ENCODE assay signal across 8 mouse cellular contexts in genomic region chr5:131430109-131430508, GRCm38 (mm10).
DNase-seq lines count a peak whose midpoint lies in the region; ATAC-seq and TF ChIP-seq lines count a peak whose summit lies in the region.

No protein-coding gene starts in this region.

- no peak overlapping the region for H3K4me3 ChIP-seq in lung, adult 2 months (replicated peaks; ENCODE audit: extremely low read depth, low read depth, low read length)

- TF ChIP-seq CTCF in lung, adult 2 months (IDR thresholded peaks at IDR 0.05; ENCODE audit: insufficient read depth, low read length), result peak; percentile 89

- 17% methylated on average over 8 of the region's 8 CpGs for WGBS in lung, adult 2 months

- no peaks in the 10 kb centered on the region for H3K4me1 ChIP-seq in lung, adult 2 months (ENCODE audit: control insufficient read depth, insufficient read depth, low read length)

- peak; percentile 60; the same call in 1 of the 2 replicates for ATAC-seq in frontal cortex, adult (ENCODE audit: low TSS enrichment)
- ATAC-seq in activated CD4-positive, CD25-positive, alpha-beta regulatory T cell, adult 4 months, result no peak

- DNase-seq in thymus, postnatal 0 days (ENCODE audit: low spot score), result peak; percentile 19
- no peak for DNase-seq in thymus, adult 18-20 months
- peak; percentile 77 for DNase-seq in cerebellum, adult 11 months
- peak; percentile 74 for DNase-seq in kidney, postnatal 10 days
- peak; percentile 28 for DNase-seq in lung, adult 2 months
- DNase-seq in right cerebral cortex, adult 2 months (ENCODE audit: low spot score in 2 of 2), result peak; percentile 76 to 83

- TF ChIP-seq POLR2A in lung, adult 2 months (IDR thresholded peaks at IDR 0.05; ENCODE audit: borderline replicate concordance, extremely low read depth, low read depth, low read length), result no peak

Comparison
In these comparisons a context has a peak if more than half of its experiments do, and no peak if none do; other contexts are left out.
1. DNase-seq: peak in thymus, postnatal 0 days (single experiment), cerebellum, adult 11 months (single experiment), kidney, postnatal 10 days (single experiment), lung, adult 2 months (single experiment) and right cerebral cortex, adult 2 months (2 of 2); none in thymus, adult 18-20 months (0 of 2).